19 mouse cellular contexts compared by ENCODE assay signal in the genomic region with DNA sequence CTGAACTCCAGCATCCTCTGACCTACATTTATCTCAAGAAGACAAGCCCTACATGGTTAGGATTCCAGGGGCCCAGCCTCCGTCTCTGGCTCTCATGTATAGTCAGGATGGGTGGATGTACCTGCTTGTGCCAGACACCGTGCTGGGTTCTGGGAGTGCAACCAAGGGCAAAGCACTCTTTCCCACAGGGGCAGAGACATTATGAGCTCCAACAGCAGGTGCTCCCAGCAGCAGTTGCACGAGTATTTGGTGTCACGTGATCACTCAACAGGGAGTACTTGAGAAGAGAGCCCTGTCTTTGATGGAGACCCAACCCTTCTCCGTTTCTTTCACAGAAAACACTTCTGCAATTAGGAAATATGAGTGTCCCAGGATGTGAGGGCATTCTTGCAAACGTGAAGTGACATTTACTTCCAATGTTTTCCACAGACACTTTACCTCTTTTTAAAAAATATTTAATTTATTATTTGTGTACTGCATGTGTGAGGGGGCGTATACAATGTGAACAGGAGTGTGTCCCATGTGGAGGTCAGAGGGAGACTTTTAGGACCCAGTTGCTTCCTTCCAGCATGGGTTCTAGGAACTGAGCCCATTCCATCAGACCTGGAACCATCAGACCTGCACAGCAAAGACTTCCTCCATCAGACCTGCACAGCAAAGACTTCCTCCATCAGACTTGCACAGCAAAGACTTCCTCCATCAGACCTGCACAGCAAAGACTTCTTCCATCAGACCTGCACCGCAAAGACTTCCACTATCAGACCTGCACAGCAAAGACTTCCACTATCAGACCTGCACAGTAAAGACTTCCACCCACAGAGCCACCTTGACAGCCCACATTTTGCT.
DNase-seq lines count a peak whose midpoint lies in the region; ATAC-seq lines count a peak whose summit lies in the region.
"Had no signal": no experiment of that assay in that cellular context is flagged by ENCODE, and none has a peak within 500 bp of the region (broad histone marks: within the 10 kb centered on the region; RNA-seq: fewer than 3 reads in every experiment).

No protein-coding gene starts in this region.

- H3K4me3 ChIP-seq in forebrain, embryonic 16.5 days (replicated peaks; ENCODE audit: low read length) = no peak overlapping the region
- H3K4me3 ChIP-seq: embryonic facial prominence, embryonic 13.5 days; forebrain, embryonic 12.5 days; heart, adult 2 months; heart, embryonic 15.5 days; hindbrain, embryonic 13.5 days had no signal

- no peak for DNase-seq in cerebellum, adult 11-12 months
- peak; percentile 52 to 59 for DNase-seq in cerebellum, postnatal 14 days
- no peak for DNase-seq in cerebellum, adult 9-10 months
- DNase-seq in 3T3-L1 (ENCODE audit: low read depth, low spot score) = peak; percentile 93
- peak; percentile 22 for DNase-seq in splenic B cell, adult 2 months (ENCODE audit: low read depth, low spot score)
- DNase-seq: adrenal gland, postnatal 14 days; forebrain, postnatal 0 days; gastrocnemius, postnatal 14 days; heart, adult 2 months; heart, postnatal 14 days; kidney, adult 18-20 months had no signal

- H3K9me3 ChIP-seq in forebrain, embryonic 16.5 days (ENCODE audit: control insufficient read depth, low read length) = no peaks in the 10 kb centered on the region
- H3K9me3 ChIP-seq: embryonic facial prominence, embryonic 13.5 days; forebrain, embryonic 12.5 days; heart, embryonic 15.5 days; hindbrain, embryonic 13.5 days had no signal

- no peak overlapping the region for H3K27ac ChIP-seq in forebrain, embryonic 16.5 days (ENCODE audit: low read length)
- H3K27ac ChIP-seq: embryonic facial prominence, embryonic 13.5 days; forebrain, embryonic 12.5 days; heart, adult 2 months; heart, embryonic 15.5 days; hindbrain, embryonic 13.5 days; hindbrain, postnatal 0 days had no signal

- 90% methylated on average over 8 of the region's 8 CpGs for WGBS in forebrain, embryonic 16.5 days

- ATAC-seq in cerebellum, adult (ENCODE audit: insufficient number of reproducible peaks, low FRiP score, low TSS enrichment) = peak; percentile 58
- no peak for ATAC-seq in forebrain, embryonic 16.5 days
- ATAC-seq: forebrain, postnatal 0 days; hindbrain, postnatal 0 days had no signal

- H3K4me1 ChIP-seq in forebrain, embryonic 16.5 days (replicated peaks; ENCODE audit: control insufficient read depth, insufficient read depth, low read length) = no peaks in the 10 kb centered on the region
- H3K4me1 ChIP-seq: forebrain, embryonic 12.5 days; heart, embryonic 15.5 days; hindbrain, embryonic 13.5 days had no signal

- H3K27me3 ChIP-seq in splenic B cell, adult 2 months (ENCODE audit: control insufficient read depth, insufficient read depth, low read length, poor library complexity, severe bottlenecking) = no peaks in the 10 kb centered on the region
- H3K27me3 ChIP-seq in forebrain, embryonic 16.5 days (replicated peaks; ENCODE audit: control insufficient read depth, insufficient read depth, low read length) = no peaks in the 10 kb centered on the region
- H3K27me3 ChIP-seq: embryonic facial prominence, embryonic 13.5 days; forebrain, embryonic 12.5 days; heart, embryonic 15.5 days; hindbrain, embryonic 13.5 days had no signal

- no peaks in the 10 kb centered on the region for H3K36me3 ChIP-seq in splenic B cell, adult 2 months (ENCODE audit: control insufficient read depth, insufficient read depth, low read length, poor library complexity, severe bottlenecking)
- H3K36me3 ChIP-seq in forebrain, embryonic 16.5 days (ENCODE audit: control insufficient read depth, insufficient read depth) = no peaks in the 10 kb centered on the region
- H3K36me3 ChIP-seq: embryonic facial prominence, embryonic 13.5 days; forebrain, embryonic 12.5 days; heart, embryonic 15.5 days; hindbrain, embryonic 13.5 days had no signal

- no peak overlapping the region for H3K9ac ChIP-seq in forebrain, embryonic 16.5 days (replicated peaks; ENCODE audit: low read depth, low read length)
- H3K9ac ChIP-seq: embryonic facial prominence, embryonic 13.5 days; forebrain, embryonic 12.5 days; forebrain, postnatal 0 days; heart, embryonic 15.5 days; hindbrain, embryonic 13.5 days had no signal

- no peak overlapping the region for H3K4me2 ChIP-seq in forebrain, embryonic 16.5 days (ENCODE audit: low read length)
- H3K4me2 ChIP-seq: embryonic facial prominence, embryonic 13.5 days; forebrain, embryonic 12.5 days; heart, embryonic 11.5 days; heart, embryonic 15.5 days; hindbrain, embryonic 13.5 days had no signal

Comparison
In these comparisons a context has a peak if more than half of its experiments do, and no peak if none do; other contexts are left out.
1. DNase-seq: peak in cerebellum, postnatal 14 days (2 of 2), 3T3-L1 (single experiment) and splenic B cell, adult 2 months (single experiment); none in cerebellum, adult 11-12 months (single experiment) and cerebellum, adult 9-10 months (single experiment).